In genomic region chr2:181623401-181623800, GRCm38 (mm10) we compare ENCODE assay signal across 9 mouse cellular contexts. TPM values are rescaled to one million over a fixed set of nuclear protein-coding genes. Genes with fewer than 3 reads are reported as not detected.
A peak's percentile ranks its signal among the peaks of the same experiment; 100 is the strongest.
DNase-seq lines count a peak whose midpoint lies in the region; ATAC-seq and TF ChIP-seq lines count a peak whose summit lies in the region.
"Had no signal": no experiment of that assay in that cellular context is flagged by ENCODE, and none has a peak within 500 bp of the region (broad histone marks: within the 10 kb centered on the region; RNA-seq: fewer than 3 reads in every experiment).

No protein-coding gene starts in this region.

- H3K36me3 ChIP-seq in thymus, adult 2 months (ENCODE audit: control insufficient read depth, insufficient read depth, low read length) = peaks cover 34% of the 10 kb centered on the region
- peaks cover 5% of the 10 kb centered on the region; the same call in 1 of the 2 replicates for H3K36me3 ChIP-seq in stomach, postnatal 0 days (ENCODE audit: control insufficient read depth, insufficient read depth, low read length)

- no peaks in the 10 kb centered on the region for H3K27me3 ChIP-seq in thymus, adult 2 months (ENCODE audit: control insufficient read depth, insufficient read depth, low read length)
- no peaks in the 10 kb centered on the region for H3K27me3 ChIP-seq in stomach, postnatal 0 days (ENCODE audit: control insufficient read depth, insufficient read depth, low read length)
- H3K27me3 ChIP-seq: liver, embryonic 13.5 days had no signal

- intact Hi-C loops in heart, postnatal 10 days (cut with DNase I) = loop anchor here (2.0 kb wide), 2 partner anchors 35 to 55 kb away; no protein-coding TSS in a partner anchor

- H3K4me1 ChIP-seq in thymus, adult 2 months (replicated peaks; ENCODE audit: control insufficient read depth, insufficient read depth, low read length) = no peaks in the 10 kb centered on the region
- H3K4me1 ChIP-seq in stomach, postnatal 0 days (replicated peaks; ENCODE audit: control insufficient read depth, insufficient read depth) = no peaks in the 10 kb centered on the region

- no peaks in the 10 kb centered on the region for H3K9me3 ChIP-seq in stomach, postnatal 0 days (ENCODE audit: control insufficient read depth, low read length)
- H3K9me3 ChIP-seq: liver, embryonic 13.5 days had no signal

- no peak for TF ChIP-seq POLR2A in thymus, adult 2 months (IDR thresholded peaks at IDR 0.05; ENCODE audit: control insufficient read depth, extremely low read depth, insufficient read depth, low read length, poor library complexity)

- H3K4me3 ChIP-seq in thymus, adult 2 months (ENCODE audit: control insufficient read depth, insufficient read depth, low read length) = no peak overlapping the region
- H3K4me3 ChIP-seq in stomach, postnatal 0 days (ENCODE audit: low read depth, low read length) = no peak overlapping the region
- H3K4me3 ChIP-seq: liver, embryonic 13.5 days had no signal

- no peak overlapping the region for H3K9ac ChIP-seq in stomach, postnatal 0 days (ENCODE audit: low read length)
- H3K9ac ChIP-seq: liver, embryonic 13.5 days had no signal

- ATAC-seq in stomach, postnatal 0 days (ENCODE audit: low FRiP score, low TSS enrichment) = no peak

- no peak for TF ChIP-seq EP300 in stomach, postnatal 0 days (optimal IDR thresholded peaks at IDR 0.05)

- H3K27ac ChIP-seq in thymus, adult 2 months (ENCODE audit: control insufficient read depth, insufficient read depth, low read length) = no peak overlapping the region
- H3K27ac ChIP-seq in stomach, postnatal 0 days (replicated peaks) = no peak overlapping the region
- H3K27ac ChIP-seq: liver, embryonic 13.5 days had no signal

- DNase-seq in kidney, adult 18-20 months = peak; percentile 33
- DNase-seq in kidney, adult 11 months = no peak
- DNase-seq in thymus, adult 2 months = peak; percentile 17
- no peak for DNase-seq in thymus, postnatal 0 days (ENCODE audit: low spot score)
- DNase-seq in heart, postnatal 10 days = peak; percentile 14 to 41
- DNase-seq in stomach, postnatal 0 days (ENCODE audit: low spot score) = no peak
- no peak for DNase-seq in Muller cell, postnatal 12 days (ENCODE audit: inconsistent ontology term)
- DNase-seq: liver, embryonic 13.5 days had no signal

- TF ChIP-seq CTCF in thymus, adult 2 months (IDR thresholded peaks at IDR 0.05; ENCODE audit: borderline replicate concordance, control insufficient read depth, extremely low read depth, insufficient read depth, low read length, poor library complexity) = no peak
- TF ChIP-seq CTCF in stomach, postnatal 0 days (IDR thresholded peaks at IDR 0.05; ENCODE audit: low read depth) = peak; percentile 67

- no peak overlapping the region for H3K4me2 ChIP-seq in stomach, postnatal 0 days (replicated peaks; ENCODE audit: low read depth)
- H3K4me2 ChIP-seq: liver, embryonic 13.5 days had no signal

RNA-seq across cellular contexts. Expression of gene Samd10, which starts 24.4 kb away (rescaled TPM):
- 26.5 and 29.0 TPM in 2 replicates for polyA plus RNA-seq in thymus, adult 2 months (2012; rRNA removed)
- 9.4 and 12.1 TPM in 2 replicates for polyA plus RNA-seq in thymus, postnatal 0 days (2015; fragmentation: Nextera tagmentation; extraction: Ambion mirVana)
- total RNA-seq in heart, postnatal 10 days (2021) = 1 to 10 TPM; 2.7 to 3.2 TPM
- polyA plus RNA-seq in stomach, postnatal 0 days (2015; fragmentation: Nextera tagmentation; extraction: Ambion mirVana) = 22.9 and 26.8 TPM in 2 replicates

RNA-seq across cellular contexts. Expression of gene Zfp512b, which starts 30.8 kb away (rescaled TPM):
- 87.6 and 89.1 TPM in 2 replicates for polyA plus RNA-seq in thymus, adult 2 months (2012; rRNA removed)
- 23.3 and 35.0 TPM in 2 replicates for polyA plus RNA-seq in thymus, postnatal 0 days (2015; fragmentation: Nextera tagmentation; extraction: Ambion mirVana)
- total RNA-seq in heart, postnatal 10 days (2021) = 10 to 100 TPM; 31.2 to 39.5 TPM
- 15.9 and 18.3 TPM in 2 replicates for polyA plus RNA-seq in stomach, postnatal 0 days (2015; fragmentation: Nextera tagmentation; extraction: Ambion mirVana)

RNA-seq across cellular contexts. Expression of gene Prpf6, which starts 31.7 kb away (rescaled TPM):
- polyA plus RNA-seq in thymus, adult 2 months (2012; rRNA removed) = 22.2 and 22.5 TPM in 2 replicates
- 51.7 and 55.3 TPM in 2 replicates for polyA plus RNA-seq in thymus, postnatal 0 days (2015; fragmentation: Nextera tagmentation; extraction: Ambion mirVana)
- total RNA-seq in heart, postnatal 10 days (2021) = 10 to 100 TPM; 37.0 to 41.1 TPM
- polyA plus RNA-seq in stomach, postnatal 0 days (2015; fragmentation: Nextera tagmentation; extraction: Ambion mirVana) = 28.3 and 28.4 TPM in 2 replicates

RNA-seq across cellular contexts. Expression of gene Gm29797, which starts 33.4 kb away (rescaled TPM):
- polyA plus RNA-seq in thymus, adult 2 months (2012; rRNA removed) = 0.57 and 1.0 TPM in 2 replicates
- polyA plus RNA-seq in thymus, postnatal 0 days (2015; fragmentation: Nextera tagmentation; extraction: Ambion mirVana) = 0.18 and 0.44 TPM in 2 replicates
- not detected for total RNA-seq in heart, postnatal 10 days (2021)
- polyA plus RNA-seq in stomach, postnatal 0 days (2015; fragmentation: Nextera tagmentation; extraction: Ambion mirVana) = not detected in 2 replicates
- polyA plus RNA-seq: heart, embryonic 14.5 days; liver, embryonic 13.5 days had no signal

RNA-seq across cellular contexts. Expression of gene Uckl1, which starts 38.7 kb away (rescaled TPM):
- 266 and 327 TPM in 2 replicates for polyA plus RNA-seq in thymus, adult 2 months (2012; rRNA removed)
- polyA plus RNA-seq in thymus, postnatal 0 days (2015; fragmentation: Nextera tagmentation; extraction: Ambion mirVana) = 50.0 and 51.1 TPM in 2 replicates
- 10 to 100 TPM; 43.3 to 47.1 TPM for total RNA-seq in heart, postnatal 10 days (2021)
- polyA plus RNA-seq in stomach, postnatal 0 days (2015; fragmentation: Nextera tagmentation; extraction: Ambion mirVana) = 37.1 and 39.7 TPM in 2 replicates

Comparison
In these comparisons a context has a peak if more than half of its experiments do, and no peak if none do; other contexts are left out.
1. DNase-seq: peak in kidney, adult 18-20 months (single experiment), thymus, adult 2 months (single experiment) and heart, postnatal 10 days (2 of 2); none in kidney, adult 11 months (single experiment), thymus, postnatal 0 days (single experiment), stomach, postnatal 0 days (single experiment) and Muller cell, postnatal 12 days (single experiment).